Mouse (Mus musculus): ENCODE data around the gene Pbxip1.
"Not testable (repeated sequence)": the region's sequence is repeated elsewhere in the genome, so short reads cannot be mapped to it uniquely, and the experiment has no call there.

Gene Pbxip1

DNA sequence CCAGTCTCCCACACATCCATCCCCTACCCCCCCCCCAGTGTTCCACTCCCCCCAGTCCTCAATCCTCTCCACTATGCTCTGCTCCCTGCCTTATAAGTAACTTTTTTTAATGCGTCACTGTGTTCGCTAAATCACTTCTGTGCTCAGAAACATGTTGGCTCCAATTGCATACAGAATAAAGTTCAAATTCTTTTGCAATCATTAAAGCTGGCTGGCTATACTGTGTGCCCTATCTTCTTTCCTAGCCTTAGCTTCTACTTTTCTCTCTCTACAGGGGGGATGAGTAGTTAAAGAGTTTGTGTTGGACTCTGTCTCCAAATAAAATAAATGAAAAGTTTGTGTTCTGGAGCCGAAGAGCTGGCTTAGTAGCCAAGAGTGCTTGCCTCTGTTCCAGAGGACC is 26.8 kb upstream of the Pbxip1 start:
- in situ Hi-C loops (cut with MboI): no loop called here

DNA sequence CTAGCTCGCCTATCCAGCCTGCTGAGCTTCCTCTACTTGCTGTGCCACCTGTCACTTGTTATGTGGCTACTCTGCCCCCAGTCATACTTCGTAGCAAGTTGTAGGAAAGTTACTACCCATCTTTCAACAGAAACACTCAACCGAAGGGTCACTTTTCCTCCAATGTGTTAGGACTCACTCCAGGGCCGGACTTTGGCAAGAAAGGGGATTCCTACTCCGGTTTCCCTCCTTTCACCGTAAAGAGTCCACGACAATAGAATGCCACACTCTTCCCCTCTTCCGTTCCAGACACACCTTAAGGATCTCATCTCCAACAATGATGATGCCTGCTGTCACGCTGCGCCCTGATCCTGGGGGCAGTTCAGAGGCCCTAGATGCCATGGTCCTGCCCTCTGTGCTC is 25.6 kb upstream of the Pbxip1 start:
- in situ Hi-C loops (cut with MboI): no loop called here

DNA sequence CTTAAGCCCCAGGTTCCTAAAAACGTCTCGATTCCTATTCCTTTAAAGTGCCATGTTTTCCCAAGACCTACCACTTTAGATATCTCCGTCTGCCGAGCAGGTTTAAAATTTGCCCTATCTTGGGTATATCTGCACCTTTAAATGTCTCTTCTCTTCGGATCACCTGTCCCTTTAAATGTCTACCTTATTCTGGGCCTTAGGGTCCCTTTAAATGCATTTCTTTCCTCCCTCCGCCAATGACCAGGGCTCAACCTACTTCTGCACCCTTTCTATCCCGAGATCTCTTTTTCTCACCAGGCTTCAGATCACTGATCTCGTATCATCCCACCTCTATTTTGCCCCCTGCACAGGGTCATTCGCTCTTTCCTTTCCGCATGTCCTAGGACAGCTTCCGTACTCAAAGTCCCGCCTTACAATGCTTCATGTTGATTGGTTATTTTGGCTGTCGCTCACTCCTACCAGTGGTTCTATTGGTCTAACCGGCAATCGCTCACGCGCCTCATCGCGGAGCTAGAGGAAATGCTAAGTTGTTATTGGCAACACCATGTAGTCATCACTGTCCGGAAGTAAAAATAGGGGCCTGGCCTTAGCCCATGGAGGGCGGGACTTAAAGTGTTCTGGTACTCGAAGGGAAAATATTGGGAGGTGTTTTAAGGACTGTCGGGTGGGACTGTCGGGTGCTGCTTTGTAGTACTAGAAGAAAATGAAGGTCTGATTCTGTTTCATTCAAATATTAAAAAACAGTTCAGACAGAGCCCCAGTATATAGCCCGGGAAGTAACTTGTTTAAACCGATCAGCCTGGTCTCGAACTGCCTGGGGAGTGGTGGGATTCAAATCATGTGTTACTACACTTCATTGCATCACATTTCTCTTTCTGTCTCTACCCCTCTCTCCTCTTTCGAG is 24.8 kb upstream of the Pbxip1 start, which contains the start of gene Flad1:
TSS of gene Flad1 (minus strand) at position 381 of the 904 bp plus-strand sequence.
- in situ Hi-C loops (cut with MboI): no loop called here

DNA sequence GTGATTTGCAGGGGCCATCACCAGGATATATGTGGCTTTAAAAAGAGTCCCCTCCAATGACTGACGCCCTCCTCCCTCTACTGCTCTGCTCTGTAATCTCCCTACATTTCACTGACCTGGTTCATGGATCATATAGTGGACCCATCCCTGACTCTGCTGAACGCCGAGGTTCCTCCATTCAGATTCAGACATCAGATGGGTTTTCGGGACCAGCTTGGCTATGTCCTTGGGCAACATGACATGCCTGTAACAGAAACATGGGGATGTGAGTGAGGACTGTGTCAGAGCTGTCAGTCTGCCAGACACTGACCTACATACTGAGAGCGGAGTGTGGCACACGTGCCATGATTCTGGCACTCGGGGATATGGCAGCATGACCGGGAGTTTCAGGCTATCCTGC is 20.3 kb upstream of the Pbxip1 start:
- in situ Hi-C loops (cut with MboI): no loop called here

DNA sequence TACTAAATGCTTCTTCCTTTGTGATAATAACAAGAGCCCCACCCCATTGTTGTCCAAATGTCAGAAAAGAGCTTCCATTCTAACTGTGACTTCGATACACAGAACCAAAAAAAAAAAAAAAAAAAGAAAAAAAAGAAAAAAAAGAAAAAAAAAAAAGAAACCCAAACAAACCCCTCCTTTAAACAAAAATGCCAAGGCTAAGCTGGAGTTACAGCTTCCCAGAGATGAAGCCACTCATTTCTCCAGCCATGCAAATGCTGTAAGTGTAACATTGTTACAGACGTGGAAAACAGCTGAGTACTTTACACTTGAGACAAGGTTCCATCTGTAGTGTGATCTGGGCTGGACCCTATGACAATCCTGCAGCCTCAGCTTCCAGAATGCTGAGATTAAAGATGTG is 19.4 kb upstream of the Pbxip1 start:
- in situ Hi-C loops (cut with MboI): no loop called here

DNA sequence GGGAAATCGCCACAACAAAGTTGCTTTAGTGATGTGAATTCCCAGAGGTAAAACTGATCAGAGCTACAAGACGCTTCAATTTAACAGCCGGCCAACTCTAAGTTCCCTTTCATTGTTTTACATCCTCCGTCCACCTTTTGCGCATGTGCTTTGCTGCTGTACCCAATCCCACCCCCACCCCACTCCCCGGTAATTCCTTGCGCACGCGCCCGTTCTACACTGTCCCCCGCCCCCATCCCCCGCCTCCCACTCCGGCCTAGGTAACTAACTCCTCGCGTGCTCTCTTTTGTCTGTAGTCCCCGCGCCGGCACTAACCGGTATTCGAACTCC is 18.7 kb upstream of the Pbxip1 start:
- in situ Hi-C loops (cut with MboI): no loop called here

DNA sequence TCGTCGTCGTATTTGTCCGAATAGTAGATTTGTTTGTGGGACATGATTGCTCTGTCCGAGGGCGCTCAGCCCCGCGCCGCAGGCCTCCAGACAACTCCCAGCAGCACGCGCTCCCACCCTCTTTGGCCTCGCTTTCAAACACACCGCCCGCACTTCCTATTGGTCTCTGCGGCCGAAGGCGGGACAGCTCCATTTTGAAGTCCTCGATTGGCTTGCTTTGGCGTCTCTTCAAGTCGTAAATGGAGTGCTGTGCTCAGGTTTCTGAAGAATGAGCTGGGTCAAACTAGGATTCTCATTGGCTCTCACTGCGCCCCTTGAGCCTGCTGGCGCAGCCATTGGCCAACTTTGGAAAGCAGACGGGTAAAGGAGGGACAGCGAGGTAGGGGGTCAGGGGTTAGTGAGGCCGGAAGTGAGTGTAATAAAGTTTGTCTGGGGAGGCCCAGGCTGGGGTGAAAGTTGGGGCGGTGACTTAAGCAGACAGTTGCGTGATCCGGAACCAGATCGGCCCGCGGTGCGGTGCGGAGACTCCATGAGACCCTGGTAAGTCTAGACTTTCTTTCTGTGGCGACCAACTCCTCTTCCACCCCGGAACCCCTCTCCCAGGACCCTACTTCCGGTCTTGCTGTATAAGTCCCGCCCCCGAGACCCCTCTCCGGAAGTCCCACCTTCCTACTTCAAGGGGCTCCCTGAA is 18.2 kb upstream of the Pbxip1 start, which contains the start of the genes Cks1b and Shc1:
TSS of gene Cks1b (minus strand) at position 214 of the 691 bp plus-strand sequence.
TSS of gene Shc1 (plus strand) at position 274 of the 691 bp plus-strand sequence.
- in situ Hi-C loops (cut with MboI): no loop called here

DNA sequence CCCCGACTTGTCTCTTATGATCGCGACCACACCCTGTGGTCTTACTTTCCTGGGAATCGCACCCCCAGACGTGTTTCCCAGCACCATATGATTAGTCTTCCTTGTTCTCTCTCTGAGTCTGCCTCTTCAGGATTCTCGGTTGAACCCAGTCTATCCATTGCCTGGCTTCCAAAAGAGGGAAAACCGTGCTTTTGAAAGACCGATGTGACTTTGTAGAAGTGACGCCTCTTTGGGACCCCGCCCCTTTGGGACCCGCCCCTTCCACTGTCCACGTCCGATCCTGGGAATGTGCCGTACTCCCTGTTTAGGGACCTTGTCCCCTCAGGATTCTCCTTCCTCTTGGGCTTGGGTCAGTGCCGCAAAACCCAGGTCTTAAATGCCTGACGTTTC is 17.6 kb upstream of the Pbxip1 start:
- in situ Hi-C loops (cut with MboI): no loop called here

DNA sequence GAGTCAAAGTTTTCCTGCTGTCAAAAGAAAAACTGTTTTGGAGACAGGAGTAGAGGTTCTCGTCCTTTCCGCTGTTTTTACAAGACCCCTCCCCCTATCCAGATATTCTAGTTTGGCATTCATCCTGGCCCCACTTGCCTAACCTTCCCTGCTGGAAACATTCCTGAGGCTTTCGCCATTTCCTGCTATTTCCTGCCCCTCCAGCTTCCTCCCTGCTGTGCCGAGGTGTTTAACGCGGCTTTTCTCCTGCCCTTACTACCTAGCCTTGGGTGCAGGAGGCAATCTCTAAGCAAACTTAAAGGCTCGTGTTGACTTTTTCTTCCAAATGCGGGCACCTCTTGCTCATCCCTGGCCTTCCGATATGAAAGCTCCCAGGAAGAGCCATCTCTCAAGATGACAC is 16.9 kb upstream of the Pbxip1 start:
- in situ Hi-C loops (cut with MboI): no loop called here

DNA sequence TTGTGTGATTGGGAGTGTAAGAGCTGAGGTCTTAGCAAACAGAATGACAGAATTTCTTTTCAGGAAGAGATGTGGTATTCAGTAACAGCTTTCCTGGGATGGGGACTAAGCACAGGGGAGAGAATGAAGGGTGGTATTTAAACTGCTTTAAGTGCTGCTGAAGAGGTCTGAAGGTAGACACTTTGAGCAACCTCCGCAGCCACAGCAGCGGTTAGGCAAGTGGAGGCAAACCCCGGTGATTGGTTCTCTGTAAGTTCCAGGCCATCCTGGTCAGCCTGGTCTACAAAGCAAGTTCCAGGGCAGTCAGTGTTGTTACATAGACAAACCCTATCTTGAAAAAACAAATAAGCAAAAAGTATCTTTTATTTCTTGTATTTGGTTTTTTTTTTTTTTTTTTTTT is 16.5 kb upstream of the Pbxip1 start:
- in situ Hi-C loops (cut with MboI): no loop called here

DNA sequence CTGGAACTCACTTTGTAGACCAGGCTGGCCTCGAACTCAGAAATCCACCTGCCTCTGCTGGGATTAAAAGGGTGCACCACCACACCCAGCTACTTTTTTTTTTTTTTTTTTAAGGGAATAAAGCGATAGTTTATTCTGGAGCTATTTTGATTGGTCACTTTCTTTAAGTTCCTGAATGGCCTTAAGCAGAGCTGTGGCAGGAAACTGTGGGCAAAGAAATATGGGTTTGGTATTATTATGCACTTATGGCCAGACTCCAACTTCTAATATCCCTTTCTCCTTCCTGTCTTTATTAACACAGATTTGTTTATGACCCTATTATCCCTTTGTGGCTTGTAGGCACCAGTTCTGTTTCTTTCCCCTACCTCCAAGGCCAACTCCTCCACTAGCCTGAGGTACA is 16.1 kb upstream of the Pbxip1 start:
- in situ Hi-C loops (cut with MboI): no loop called here

DNA sequence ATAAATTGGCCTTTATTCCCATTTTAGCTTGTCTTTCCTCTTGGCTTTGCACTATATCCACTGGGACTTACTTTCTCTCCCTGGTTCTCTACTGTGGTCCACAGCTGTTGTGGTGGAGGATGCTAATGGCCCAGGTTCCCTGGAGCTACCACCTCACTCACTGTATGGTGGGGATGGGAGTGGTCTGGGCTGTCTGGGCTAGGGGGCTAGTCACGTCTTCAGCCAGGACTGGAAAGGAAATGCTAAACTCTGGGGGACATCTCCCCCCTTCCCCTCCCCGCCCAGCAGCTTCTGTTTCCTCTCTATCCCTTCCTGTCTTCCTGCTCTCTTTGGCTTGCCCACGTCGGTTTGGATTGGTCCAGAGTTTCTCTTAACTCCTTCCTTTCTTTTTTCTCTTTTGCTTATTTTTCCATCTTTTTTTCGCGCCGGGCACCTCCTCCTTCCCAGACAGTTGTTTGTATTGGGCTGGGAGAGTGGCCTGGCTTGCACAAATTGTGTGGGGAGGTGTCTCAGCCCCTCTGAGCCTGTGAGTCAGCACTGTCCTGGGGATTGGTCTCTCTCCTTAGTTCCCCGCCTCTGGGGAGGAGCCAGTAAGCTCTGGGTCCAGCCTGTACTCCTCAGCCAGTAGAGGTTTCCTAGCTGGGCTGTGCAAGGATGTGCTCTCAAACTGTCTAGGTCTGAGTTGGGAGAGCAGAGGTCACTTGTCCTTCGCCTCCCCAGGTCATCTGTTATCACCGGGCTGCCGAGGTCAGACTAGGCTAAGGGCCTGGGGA is 15.3 kb upstream of the Pbxip1 start:
- in situ Hi-C loops (cut with MboI): no loop called here

DNA sequence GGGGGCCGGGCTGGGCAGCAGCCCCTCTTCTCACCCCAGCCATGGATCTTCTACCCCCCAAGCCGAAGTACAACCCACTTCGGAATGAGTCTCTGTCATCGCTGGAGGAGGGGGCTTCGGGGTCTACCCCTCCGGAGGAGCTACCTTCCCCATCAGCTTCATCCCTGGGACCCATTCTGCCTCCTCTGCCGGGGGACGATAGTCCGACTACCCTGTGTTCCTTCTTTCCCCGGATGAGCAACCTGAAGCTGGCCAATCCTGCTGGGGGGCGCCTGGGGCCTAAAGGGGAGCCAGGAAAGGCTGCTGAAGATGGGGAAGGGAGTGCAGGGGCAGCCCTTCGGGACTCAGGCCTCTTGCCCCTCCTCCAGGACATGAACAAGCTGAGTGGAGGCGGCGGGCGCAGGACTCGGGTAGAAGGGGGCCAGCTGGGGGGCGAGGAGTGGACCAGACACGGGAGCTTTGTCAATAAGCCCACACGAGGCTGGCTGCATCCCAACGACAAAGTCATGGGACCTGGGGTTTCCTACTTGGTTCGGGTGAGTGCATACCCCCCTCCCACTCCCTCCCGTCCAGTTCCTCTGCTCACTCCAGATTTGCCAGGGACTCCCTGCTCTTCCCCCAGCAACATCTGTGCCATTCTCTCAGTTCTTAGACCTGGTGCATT is 14.6 kb upstream of the Pbxip1 start:
- in situ Hi-C loops (cut with MboI): no loop called here

DNA sequence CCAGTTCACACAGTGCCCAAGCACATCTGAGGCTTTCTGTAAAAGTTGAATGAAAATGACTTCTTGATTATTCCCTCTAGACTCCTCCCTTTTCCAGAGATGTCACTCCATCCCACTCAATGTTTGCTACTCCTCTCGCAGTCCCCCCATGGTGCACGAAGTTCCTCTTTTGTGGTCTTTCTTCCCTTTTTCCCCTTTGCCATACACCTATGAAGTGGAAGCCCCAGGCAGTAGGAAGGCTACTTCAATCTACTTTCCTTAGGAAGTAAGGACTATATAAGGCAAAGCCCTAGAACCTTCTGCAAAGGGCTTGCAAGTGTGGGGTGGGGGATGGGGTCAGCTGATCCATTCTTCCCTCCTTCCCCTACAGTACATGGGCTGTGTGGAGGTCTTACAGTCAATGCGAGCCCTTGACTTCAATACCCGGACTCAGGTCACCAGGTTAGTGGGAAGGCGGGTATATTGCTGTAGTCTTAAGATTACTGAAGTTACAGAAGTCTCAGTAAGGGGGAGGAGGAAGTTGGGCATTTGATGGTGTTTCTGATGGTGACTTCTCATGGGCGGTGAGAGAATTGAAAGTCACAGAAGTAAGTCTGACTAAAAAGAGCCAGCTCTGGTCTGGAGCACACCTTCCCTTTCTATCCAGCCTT is 13.8 kb upstream of the Pbxip1 start:
- in situ Hi-C loops (cut with MboI): no loop called here

DNA sequence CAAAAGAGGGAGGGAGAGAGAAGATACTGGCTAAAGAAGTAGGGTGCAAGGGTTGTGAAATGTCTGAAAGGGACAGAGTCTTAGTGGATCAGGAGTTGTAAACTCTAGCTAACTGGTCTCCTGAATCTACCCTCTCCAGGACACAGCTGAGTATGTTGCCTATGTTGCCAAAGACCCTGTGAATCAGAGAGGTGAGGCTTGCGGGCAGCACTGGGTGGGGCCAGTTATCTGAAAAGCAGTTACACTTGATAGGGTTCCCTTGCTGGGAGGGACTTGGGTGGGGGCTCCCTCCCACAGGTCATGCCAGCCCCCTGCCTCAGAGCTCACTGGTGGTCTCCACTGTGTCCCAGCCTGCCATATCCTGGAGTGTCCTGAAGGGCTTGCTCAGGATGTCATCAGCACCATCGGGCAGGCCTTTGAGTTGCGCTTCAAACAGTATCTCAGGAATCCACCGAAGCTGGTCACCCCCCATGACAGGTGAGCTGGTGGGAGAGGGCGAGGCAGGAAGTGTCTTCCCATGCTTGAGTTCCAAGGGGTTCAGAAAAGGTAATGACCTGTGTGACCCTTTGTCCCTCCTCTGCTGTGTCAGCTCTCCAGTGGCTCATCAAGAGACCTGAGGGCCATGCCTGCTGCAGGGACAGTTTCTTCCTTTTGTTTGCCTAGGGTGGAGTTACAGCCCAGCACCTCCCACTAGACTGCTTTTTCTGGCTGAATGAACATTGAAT is 11.9 kb upstream of the Pbxip1 start:
- in situ Hi-C loops (cut with MboI): no loop called here

DNA sequence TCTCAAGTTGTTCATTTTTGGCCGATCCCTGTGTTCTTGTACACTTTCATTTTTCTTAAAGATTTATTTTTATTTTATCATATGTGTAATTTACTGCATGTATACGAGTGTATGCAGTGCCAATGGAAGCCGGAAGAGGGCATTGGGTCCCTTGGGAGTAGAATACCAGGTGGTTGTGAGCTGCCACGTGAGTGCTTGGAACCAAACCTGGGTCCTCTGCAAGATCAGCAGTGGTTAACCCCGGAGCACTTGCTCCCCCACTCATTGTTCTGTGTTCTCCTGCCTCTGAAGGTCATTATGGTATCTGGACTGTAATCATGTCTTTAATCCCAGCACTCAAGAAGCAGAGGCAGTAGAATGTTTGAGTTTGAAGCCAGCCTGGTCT is 11.4 kb upstream of the Pbxip1 start:
- in situ Hi-C loops (cut with MboI): no loop called here

DNA sequence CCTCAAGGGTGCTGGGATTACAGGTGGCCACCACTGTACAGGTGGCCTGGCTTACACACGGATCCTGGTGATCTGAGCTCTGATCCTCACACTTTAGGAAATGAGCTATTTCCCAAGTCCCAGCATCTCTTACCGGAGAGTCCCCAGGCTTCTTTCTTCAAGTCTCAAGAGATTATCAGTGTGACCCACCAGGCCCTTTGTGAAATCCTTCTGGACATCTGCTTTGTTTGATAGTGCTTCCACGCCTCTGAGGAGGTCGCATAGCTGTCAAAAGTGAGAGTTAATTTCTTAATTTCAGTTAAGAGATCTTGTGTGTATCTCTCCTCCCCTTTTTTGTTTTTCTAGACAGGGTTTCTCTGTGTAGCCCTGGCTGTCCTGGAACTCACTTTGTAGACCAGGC is 10.6 kb upstream of the Pbxip1 start:
- in situ Hi-C loops (cut with MboI): no loop called here

DNA sequence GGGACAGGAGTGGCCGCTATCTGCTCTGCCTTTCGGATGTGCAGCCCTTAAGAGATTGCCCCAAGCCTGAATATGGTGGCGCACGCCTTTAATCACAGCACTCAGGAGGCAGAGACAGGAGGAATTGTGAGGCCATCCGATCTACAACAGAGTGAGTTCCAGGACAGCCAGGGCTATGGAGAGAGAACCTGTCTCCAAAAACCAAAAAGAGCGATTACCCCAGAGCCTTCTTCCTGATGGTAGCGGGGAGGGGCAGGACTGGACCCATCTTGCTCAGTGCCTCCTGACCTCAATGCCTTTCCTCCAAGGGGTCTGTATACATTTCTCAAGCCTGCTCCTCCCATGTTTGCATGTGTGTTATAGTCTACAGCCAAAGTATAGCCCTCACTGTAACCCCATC is 7.5 kb upstream of the Pbxip1 start:
- in situ Hi-C loops (cut with MboI): not testable (repeated sequence)

DNA sequence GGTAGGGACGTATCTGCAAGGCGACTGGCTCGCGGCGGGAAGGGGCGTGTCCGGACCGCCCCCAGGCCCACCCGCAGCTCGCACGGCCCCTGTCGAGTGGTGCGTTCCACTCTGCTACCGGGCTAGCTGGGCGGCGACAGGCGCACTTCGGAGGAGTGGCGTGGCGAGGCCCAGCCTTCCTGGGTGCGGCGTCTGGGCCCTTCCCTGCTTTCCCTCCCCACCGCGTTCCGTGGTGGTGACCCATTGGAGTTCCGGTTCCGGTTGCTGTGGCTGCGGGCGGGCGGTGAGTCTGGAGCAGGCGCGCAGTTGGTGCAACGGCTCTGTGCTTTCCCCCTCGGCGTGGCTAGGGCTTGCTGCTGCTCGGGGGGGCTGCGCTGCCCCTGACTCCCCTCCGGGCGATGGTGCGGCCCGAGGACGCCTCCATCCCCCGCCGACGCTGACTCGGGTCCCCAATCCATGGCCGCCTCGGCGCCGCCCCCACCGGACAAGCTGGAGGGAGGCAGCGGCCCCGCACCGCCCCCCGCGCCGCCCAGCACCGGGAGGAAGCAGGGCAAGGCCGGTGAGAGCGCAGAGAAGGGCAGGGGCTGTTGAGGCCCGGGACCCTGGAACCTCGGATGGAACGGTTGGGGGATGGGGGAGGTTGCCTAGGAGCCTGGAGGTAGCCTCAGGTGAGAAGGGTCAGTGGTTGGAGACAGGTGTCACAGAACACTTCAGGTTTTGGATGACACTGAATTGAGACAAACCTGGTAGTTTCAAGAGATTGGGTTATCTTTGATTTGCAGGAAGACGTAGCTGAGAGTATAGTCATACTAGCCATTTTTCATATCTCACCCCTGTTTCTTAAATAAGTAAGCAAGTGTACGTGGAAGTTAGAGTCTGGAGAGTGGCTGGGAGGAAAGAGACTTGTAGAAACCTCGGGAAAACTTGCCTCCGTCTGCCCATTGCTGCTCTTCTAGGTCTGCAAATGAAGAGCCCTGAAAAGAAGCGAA is 6.0 kb upstream of the Pbxip1 start, which contains the start of gene Pygo2:
TSS of gene Pygo2 (plus strand) at position 44 of the 989 bp plus-strand sequence.
- in situ Hi-C loops (cut with MboI): no loop called here

All from mature B cell (primary cell).